Mouse (Mus musculus) lung, postnatal 25 days (tissue): ENCODE measurements at regions not wholly inside any gene's neighbourhood (a gene's known extent, or its start where the extent isn't known, plus 50 kb on each side); places are given as distances from the start of the nearest gene placed in this dataset.

ENCODE experiments used
- DNase-seq: peaks from one replicate; pipeline ENCODE4 v3.0.0; 2022; ENCODE audit warnings: low spot score

DNA sequence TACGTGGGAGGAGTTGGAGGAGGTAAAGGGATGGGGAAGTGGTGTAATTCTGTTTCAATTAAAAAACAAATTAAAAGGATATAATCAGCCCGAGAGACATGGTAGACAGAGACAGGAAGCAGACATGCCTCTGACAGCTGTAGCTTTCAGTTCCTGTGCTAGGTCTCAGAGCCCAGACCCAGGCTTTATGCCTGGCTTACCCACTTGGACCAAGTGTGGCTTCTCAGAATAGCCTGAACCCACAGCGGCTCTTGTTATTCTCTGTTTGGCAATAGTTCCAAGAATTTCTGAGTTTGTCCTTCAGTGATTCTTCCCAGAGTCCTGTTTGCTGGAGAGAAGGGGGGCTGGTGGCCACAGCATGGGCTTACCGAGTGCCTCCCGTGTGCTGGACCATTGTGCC is 182.4 kb downstream of the Pten start:
- DNase-seq: no peak

- no peak for DNase-seq
These were observed 183.5 kb downstream of the Pten start for GRCm38 (mm10) chr19:32940806-32941205.

- DNase-seq: no peak
These were observed 186.4 kb downstream of the Pten start for GRCm38 (mm10) chr19:32943594-32944230.

DNA sequence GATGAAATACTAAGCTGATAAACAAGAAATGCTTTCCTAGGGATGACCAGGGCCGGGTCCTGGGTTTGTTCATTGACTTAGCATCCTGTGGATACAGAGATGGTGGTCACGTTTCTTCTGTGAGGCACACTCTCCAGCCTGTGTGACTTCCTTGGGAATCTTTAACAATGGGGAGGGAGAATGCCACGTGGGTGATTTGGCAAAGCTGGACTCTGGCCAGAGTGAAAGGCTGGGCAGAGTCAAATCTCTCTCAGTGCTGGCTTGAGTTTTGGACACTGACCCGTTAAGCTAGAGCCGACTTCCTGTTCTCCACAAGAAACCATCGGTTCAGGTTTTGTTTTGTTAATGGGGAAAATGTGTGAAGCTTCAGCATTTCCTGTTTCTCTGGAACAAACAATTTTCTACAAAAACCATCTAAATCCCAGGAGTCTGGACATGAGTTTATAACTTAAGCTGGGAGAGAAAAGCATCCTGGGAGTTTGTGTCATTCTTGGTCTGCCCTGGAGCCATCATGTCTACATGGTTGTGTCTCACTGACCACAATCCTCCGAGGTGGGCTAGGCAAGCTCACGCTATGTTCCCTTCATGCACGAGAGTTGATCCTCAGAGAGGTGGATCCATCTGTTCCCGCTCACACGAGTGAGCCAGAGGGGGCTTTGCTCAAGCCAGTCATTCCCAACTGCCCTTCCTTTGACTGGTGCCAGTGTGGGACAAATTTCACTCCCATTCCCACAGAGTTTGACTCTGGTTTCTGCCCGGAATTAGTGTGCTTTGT is 190.0 kb downstream of the Pten start:
- no peak for DNase-seq

GRCm38 (mm10) chr19:32950252-32950651 is 193.0 kb downstream of the Pten start:
- DNase-seq: no peak

DNA sequence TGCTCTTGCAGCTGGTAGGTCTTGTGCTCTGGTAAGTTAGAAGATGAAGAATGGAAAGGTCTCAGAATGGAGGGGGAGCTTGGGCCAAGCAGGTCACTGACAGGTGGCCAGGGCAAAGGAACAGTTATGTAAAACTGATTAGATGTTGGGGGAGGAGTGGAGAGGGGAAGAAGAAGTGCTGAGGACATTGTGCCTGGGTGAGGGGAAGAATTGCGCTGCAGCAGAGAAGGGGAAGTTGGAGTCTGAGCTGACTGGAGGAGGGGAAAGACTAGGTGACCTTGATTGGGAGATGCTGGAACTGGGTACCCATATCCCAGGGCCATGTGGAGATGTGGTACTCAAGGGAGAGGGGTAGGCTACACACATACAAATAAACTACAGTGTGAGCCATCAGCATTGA is 193.5 kb downstream of the Pten start:
- DNase-seq: no peak

DNA sequence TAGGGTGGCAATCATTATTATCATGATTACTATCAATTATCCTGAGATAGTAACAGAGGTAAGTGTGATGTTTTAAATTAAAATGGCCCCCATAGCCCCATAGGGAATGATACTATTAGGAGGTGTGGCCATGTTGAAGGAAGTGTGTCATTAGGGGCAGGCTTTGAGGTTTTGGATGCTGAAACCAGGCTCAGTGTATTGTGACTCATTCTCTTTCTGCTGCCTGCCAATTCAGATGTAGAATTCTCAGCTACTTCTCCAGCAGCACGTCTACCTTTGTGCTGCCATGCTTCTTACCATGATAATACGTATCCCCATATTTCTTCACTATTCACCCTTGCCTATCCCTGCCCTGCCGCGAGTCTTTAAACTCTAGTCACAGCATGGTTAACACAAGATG is 195.1 kb downstream of the Pten start:
- no peak for DNase-seq

DNA sequence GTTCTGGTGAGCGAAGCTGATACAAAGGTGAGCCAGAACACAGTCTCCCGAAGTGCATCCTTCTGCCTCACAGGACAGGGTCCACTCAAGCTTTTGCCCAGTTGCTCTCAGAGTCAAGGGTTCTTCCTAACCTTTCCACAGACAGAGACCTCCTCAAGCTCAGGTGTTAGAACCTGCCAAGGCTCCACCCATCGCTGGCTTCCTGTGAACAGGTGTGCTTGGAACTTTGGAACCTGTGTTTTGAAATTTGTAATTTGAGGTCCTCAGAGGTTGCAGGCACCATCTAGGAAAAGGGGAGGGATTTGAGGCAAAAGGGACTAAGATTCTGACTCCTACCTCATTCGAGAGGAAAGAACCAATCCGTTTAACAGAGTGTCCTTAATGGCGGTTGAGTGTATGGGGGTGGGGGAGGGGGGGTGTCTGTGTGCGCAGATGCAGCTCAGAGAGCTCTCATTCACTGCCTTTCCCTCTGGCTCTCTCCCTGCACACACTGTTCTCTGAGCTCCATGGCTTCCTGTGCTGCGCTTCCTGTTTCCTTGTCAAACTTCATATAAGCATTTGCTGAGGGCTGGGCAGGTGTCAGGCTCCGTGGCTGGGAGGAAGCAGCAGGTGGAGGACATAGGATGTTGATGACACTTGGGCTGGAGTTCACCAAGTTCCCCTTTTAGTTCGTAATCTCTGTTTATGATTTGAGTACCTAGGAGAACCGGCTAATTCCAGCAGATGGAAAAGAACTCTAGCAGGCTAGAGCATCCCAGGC is 195.8 kb downstream of the Pten start:
- DNase-seq: peak; percentile 75

GRCm38 (mm10) chr19:32954001-32954605 is 196.8 kb downstream of the Pten start:
- peak; percentile 79 for DNase-seq

DNA sequence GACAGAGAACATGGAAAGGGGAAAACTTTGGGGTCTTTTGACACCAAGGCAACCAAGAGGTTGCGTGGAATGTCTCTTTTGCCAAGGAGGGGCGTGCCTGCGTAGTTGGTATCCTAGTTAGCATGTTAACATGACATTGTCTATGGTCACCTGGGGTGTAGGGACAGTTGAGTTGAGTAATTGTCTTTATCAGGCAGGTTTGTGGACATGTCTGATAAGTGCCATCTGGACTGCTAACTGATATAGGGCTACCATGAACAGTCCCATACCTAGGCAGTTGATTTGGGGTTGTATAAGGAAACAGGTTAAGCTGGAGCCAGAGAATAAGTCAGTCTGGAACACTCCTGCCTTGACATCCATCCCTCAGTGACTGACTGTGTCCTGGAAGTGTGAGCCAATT is 197.6 kb downstream of the Pten start:
- DNase-seq: no peak

- DNase-seq: no peak
These were observed 199.0 kb downstream of the Pten start for GRCm38 (mm10) chr19:32956143-32956915.

GRCm38 (mm10) chr19:32956916-32957558 is 199.7 kb downstream of the Pten start:
- DNase-seq: no peak

- no peak for DNase-seq
These were observed 201.0 kb downstream of the Pten start for GRCm38 (mm10) chr19:32958276-32958675.

DNA sequence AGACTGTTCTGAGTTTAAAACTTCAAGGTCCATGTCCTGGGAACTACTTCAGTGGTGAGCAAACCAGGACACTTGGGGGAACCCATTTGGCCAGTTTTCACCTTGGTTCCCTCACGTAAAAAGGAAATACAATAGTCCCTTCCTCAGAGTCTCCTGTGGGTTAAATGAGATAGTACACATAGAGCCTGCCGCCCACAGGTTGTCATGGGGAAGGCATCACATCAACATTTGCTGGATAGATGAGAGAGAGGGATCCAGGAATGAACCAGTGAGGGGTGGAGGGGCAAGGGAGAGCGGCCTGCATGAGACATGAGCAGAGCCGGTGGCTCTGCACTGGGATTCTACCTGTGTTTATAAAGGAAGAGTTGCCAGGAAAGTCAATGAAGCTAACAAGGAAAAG is 201.5 kb downstream of the Pten start:
- no peak for DNase-seq

DNA sequence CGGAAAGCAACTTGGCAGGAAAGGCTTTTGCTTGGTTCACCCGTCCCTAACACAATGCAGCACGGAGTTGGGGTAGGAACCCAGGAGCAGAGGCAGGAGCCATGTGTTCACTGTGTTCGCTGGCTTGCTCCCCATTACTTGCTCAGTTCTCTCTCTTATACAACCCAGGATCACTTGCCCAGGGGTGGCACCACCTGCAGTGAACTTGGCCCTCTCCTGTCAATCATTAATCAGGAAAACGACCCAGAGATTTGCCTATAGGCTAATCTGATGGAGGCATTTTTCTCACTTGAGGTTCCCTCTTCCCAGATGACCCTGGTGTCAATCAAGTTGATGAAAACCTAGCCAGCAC is 202.5 kb downstream of the Pten start:
- DNase-seq: no peak

- DNase-seq: peak; percentile 25
These were observed 203.1 kb downstream of the Pten start for GRCm38 (mm10) chr19:32960196-32960947.

DNA sequence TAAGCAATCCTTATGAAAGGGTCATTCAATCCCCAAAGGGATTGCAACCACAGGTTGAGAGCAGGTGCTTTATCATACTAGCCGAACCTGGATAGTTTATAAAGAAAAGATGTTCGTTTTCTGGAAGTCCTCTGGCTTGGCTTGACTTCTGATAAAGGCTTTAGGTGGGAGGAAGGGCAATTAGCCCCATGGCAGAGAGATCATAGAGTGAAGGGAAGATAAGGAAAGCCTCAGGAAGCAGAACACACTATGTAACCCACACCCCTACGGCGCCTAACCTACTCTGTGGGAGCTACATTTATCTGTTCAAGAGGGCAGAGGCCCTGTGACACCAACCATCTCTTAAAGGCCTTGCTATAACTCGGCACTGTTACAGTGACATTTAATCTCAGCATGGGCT is 204.2 kb downstream of the Pten start:
- DNase-seq: no peak

GRCm38 (mm10) chr19:32963983-32964382 is 206.7 kb downstream of the Pten start:
- DNase-seq: no peak

DNA sequence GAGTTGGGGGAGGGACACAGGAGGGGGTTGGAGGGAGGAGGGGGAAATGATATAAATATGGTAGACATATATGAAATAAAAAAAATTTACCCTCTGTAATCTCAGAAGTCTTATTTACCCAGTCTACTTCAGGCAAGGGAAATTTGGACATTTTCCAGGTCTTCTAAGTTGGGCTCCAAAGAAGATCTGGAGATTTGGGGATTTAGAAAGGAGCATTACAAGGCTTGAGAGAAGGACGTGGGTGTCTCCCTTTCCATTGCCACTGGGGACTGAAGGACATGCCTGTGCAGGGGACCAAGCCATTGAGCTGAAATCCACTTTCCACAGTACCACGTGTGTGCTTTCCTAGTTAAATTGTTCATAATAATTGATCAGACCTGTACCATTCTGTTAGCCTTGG is 208.2 kb downstream of the Pten start:
- no peak for DNase-seq

DNA sequence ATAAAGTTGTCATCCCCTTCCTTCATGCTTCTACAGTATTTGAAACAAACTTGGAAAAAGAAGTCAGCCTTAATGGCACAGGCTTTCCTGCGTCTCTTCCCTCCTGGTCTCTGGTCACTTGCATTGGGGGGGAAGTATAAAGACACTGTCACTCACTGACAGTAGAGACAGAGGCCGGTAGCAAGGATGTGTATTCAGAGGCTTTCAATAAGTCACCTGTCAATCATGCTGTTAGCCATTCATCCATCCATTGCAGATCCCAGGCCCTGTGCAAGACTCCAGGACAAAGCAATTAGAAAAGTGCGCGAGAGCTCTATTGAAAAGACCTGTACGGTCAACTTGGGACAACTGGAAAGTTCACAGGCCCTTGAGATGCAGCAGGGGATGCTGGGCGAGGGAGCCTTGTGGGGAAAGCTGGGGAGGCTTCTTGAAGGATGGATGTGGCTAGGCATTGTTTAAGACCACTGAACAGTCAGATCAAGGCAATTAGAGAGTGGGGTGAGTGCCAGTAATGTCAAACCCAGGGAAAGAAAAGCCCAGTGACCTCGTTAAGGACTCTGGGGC is 212.0 kb downstream of the Pten start:
- DNase-seq: no peak
